Mouse (Mus musculus): ENCODE data around the gene Psmc3ip. TPM values are rescaled to one million over a fixed set of nuclear protein-coding genes. Genes with fewer than 3 reads are reported as not detected.

The Psmc3ip gene
- 1 to 10 TPM; 5.2 to 5.7 TPM for total RNA-seq (2023)

GRCm38 (mm10) chr11:101095314-101096024, at the start of gene Psmc3ip:
TSS of gene Psmc3ip (minus strand) at chr11:101095436.

DNA sequence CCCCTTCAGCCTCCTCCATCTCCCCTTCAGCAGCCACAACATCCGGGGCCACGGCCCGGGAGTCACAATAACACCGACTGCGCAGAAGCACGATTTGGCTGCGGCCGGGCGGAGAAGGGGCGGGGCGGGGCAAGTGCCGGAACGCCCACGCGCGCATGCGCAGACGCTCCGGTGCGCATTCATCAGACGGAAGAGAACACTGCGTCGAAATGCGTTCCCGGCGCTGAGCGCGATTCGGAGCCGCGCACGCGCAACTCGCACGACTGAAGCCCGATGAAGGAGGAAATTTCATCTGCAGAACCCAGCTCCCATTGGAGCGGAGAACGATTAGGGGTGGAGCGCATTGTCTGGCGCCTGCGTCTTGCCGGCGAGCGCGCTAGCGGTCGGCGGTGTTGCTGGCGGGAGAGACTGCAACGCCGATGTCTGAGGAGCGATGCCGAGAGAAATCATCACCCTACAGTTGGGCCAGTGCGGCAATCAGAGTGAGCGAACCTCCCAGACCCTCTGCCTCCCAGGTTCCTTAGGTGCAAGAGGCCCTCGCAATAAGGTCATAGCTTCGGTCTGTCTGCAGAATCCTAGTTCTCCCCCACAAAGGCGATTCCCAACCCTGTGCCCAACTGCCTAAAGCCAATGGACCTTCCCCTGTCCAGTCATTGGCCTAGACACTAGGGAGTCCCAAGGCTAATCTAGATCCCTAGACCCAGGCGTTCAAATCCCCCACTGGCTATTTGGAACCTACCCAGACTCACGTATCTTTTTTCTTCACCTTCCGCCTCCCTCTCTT, 24.7 kb upstream of the Psmc3ip start, which contains the start of the genes Retreg3 and Tubg1:
Gene Retreg3, minus strand, starts transcription at position 133 of the 784 bp plus-strand sequence.
Gene Tubg1, plus strand, starts transcription at position 178 of the 784 bp plus-strand sequence.

GRCm38 (mm10) chr11:101086756-101087681, 8.2 kb downstream of the Psmc3ip start, which contains the start of gene Mlx:
TSS of gene Mlx (plus strand) at chr11:101087277.

GRCm38 (mm10) chr11:101082208-101083082, 12.8 kb downstream of the Psmc3ip start, which contains the start of gene Coasy:
TSS of gene Coasy (plus strand) at chr11:101082565.

DNA sequence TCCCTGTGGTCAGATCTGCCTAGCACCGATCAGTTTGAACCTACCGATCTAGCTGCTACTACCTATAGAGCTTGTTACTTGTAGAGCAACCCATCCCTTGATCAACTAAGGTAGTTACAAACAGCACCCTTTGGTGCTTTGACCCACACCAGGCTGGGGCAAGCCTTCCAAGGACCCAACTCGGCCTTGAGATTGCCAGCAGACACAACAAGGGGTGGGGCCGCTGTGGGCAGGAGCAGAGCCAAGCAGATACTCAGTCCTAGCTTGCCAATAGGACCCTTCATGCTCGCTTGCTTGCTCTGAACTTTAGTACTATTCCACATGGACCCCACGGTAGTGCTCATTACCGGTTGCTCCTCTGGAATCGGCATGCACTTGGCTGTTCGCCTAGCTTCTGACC, 17.1 kb downstream of the Psmc3ip start, which contains the start of gene Hsd17b1:
Gene Hsd17b1, plus strand, starts transcription at position 291 of the 400 bp plus-strand sequence.

DNA sequence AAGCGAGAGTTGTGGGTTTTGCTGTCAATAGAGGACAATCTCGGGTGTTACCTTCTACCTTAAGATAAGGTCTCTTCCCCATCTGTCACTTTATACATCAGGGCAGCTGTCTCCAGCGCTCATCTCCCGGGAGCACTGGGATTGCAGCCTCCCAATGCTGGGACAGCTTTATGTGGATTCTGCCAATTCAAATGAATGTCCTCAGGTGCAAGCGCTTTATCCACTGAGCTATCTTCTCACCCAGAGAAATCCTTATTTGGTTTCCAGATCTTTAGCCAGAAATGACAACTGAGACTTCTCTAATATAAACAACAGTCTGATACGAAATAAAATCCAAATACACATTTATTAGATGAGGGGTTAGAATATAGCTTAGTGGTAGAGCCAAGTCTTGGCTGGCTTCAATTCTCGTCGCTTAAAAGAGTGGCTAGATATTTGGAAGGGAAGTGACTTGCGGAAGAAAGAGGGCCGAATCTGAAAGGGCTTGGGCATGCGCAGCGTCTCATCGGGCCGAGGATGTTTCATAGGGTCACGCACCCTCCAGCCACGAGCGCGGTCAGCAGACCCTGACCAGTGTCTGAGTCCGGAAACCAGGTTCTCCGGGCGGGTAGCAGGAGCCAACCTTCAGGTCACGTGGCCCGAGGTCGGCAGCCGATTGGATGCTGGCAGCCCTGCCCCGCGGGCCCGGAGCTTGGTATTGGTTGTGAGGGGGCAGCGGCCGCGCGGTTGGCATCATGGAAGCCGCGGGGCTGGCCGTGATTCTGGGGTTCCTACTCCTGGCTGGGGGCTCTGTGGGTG, 25.6 kb downstream of the Psmc3ip start, which contains the start of gene Naglu:
Gene Naglu, plus strand, starts transcription at position 622 of the 798 bp plus-strand sequence.

Other genes with a start within 250 kb of the Psmc3ip start
- 10 to 100 TPM; 91.5 to 97.7 TPM for gene Stat5b, start 244.7 kb downstream of the Psmc3ip start, total RNA-seq (2023)
- 10 to 100 TPM; 27.8 to 30.0 TPM for gene Stat5a, start 236.1 kb downstream of the Psmc3ip start, total RNA-seq (2023)
- 100 to 1,000 TPM; 260 to 273 TPM for gene Stat3, start 155.9 kb downstream of the Psmc3ip start, total RNA-seq (2023)
- gene Cavin1, start 124.5 kb downstream of the Psmc3ip start, total RNA-seq (2023): 1 to 10 TPM in 1 of 2 experiments, under 1 TPM in 1; 0.49 to 1.3 TPM
- gene Atp6v0a1, start 86.0 kb downstream of the Psmc3ip start, total RNA-seq (2023): 100 to 1,000 TPM; 105 to 107 TPM
- gene Naglu, start 25.4 kb downstream of the Psmc3ip start, total RNA-seq (2023): 1 to 10 TPM; 7.4 to 9.3 TPM
- gene Hsd17b1, start 17.0 kb downstream of the Psmc3ip start, total RNA-seq (2023): under 1 TPM; 0.46 to 0.78 TPM
- gene Coasy, start 12.9 kb downstream of the Psmc3ip start, total RNA-seq (2023): 10 to 100 TPM; 11.1 to 13.6 TPM
- gene Mlx, start 8.2 kb downstream of the Psmc3ip start, total RNA-seq (2023): 10 to 100 TPM; 37.4 to 40.4 TPM
- 10 to 100 TPM; 29.8 to 31.7 TPM for gene Retreg3, start 24.5 kb upstream of the Psmc3ip start, total RNA-seq (2023)
- gene Tubg1, start 24.5 kb upstream of the Psmc3ip start, total RNA-seq (2023): 10 to 100 TPM; 12.9 to 17.0 TPM
- gene Tubg2, start 60.5 kb upstream of the Psmc3ip start, total RNA-seq (2023): 1 to 10 TPM; 1.5 to 2.0 TPM
- gene Cntnap1, start 75.1 kb upstream of the Psmc3ip start, total RNA-seq (2023): under 1 TPM; 0.47 to 0.79 TPM
- gene Plekhh3, start 75.9 kb upstream of the Psmc3ip start, total RNA-seq (2023): 1 to 10 TPM; 2.6 to 3.3 TPM
- gene Ccr10, start 80.0 kb upstream of the Psmc3ip start, total RNA-seq (2023): under 1 TPM; 0.33 to 0.35 TPM
- 10 to 100 TPM; 46.8 to 51.8 TPM for gene Ezh1, start 131.0 kb upstream of the Psmc3ip start, total RNA-seq (2023)
- not detected for gene Ramp2, start 150.6 kb upstream of the Psmc3ip start, total RNA-seq (2023)
- 10 to 100 TPM; 62.8 to 67.7 TPM for gene Vps25, start 158.3 kb upstream of the Psmc3ip start, total RNA-seq (2023)
- gene Wnk4, start 165.1 kb upstream of the Psmc3ip start, total RNA-seq (2023): 1 to 10 TPM in 1 of 2 experiments, under 1 TPM in 1; 0.64 to 2.3 TPM
- 1 to 10 TPM; 1.2 to 2.1 TPM for gene Cntd1, start 183.6 kb upstream of the Psmc3ip start, total RNA-seq (2023)
- gene Coa3, start 183.7 kb upstream of the Psmc3ip start, total RNA-seq (2023): 10 to 100 TPM; 31.6 to 34.4 TPM
- gene Becn1, start 206.8 kb upstream of the Psmc3ip start, total RNA-seq (2023): 100 to 1,000 TPM; 143 to 152 TPM
- 10 to 100 TPM; 64.4 to 73.2 TPM for gene Psme3, start 220.8 kb upstream of the Psmc3ip start, total RNA-seq (2023)
- 1 to 10 TPM; 3.4 TPM for gene Aoc2, start 229.6 kb upstream of the Psmc3ip start, total RNA-seq (2023)
- not detected for gene Aoc3, start 235.2 kb upstream of the Psmc3ip start, total RNA-seq (2023)

All from neutrophil, adult 59 days (primary cell).